Mouse (Mus musculus) C2C12 (cell line): ENCODE data around the gene Dek. TPM values are rescaled to one million over a fixed set of nuclear protein-coding genes. Genes with fewer than 3 reads are reported as not detected.

Source experiments
- H3K27me3 ChIP-seq: one replicate; pipeline ENCODE4 v1.6.1; 2011; ENCODE audit not compliant: control insufficient read depth, insufficient read depth, insufficient read length
- H3K36me3 ChIP-seq: one replicate; pipeline ENCODE4 v1.6.1; 2011; ENCODE audit not compliant: control insufficient read depth, insufficient read depth
- H3K4me3 ChIP-seq: one replicate; pipeline ENCODE4 v1.5.1; 2011; ENCODE audit warnings: mild to moderate bottlenecking, control low read depth; ENCODE audit not compliant: poor library complexity, insufficient read depth, severe bottlenecking
- H3K79me2 ChIP-seq: one replicate; pipeline ENCODE4 v1.6.1; 2011; ENCODE audit not compliant: control insufficient read depth, insufficient read depth
- H3K79me3 ChIP-seq: one replicate; pipeline ENCODE4 v1.6.1; 2011; ENCODE audit warnings: low read depth, control low read depth
- H3ac ChIP-seq: one replicate; pipeline ENCODE3; 2011; ENCODE audit warnings: low read depth; ENCODE audit not compliant: control insufficient read depth, insufficient read length
- CEBPB ChIP-seq: IDR thresholded peaks from one replicate; pipeline ENCODE4 v1.6.1; 2011; ENCODE audit warnings: low read depth, mild to moderate bottlenecking, control low read depth, moderate library complexity
- CTCF ChIP-seq: IDR thresholded peaks from one replicate; pipeline ENCODE4 v1.5.1; 2011; ENCODE audit not compliant: control insufficient read depth, insufficient read depth, insufficient read length
- FOSL1 ChIP-seq: IDR thresholded peaks from one replicate; pipeline ENCODE4 v1.8.0; 2011; ENCODE audit warnings: mild to moderate bottlenecking, low read length; ENCODE audit not compliant: poor library complexity, insufficient read depth, severe bottlenecking
- MAX ChIP-seq: IDR thresholded peaks from one replicate; pipeline ENCODE4 v1.6.1; 2011; ENCODE audit warnings: mild to moderate bottlenecking, control low read depth
- MYOD1 ChIP-seq: IDR thresholded peaks from one replicate; pipeline ENCODE4 v1.6.1; 2011; ENCODE audit warnings: low read depth; ENCODE audit not compliant: control insufficient read depth, insufficient read length
- MYOG ChIP-seq: IDR thresholded peaks from one replicate; pipeline ENCODE4 v1.6.1; 2011; ENCODE audit not compliant: control insufficient read depth, insufficient read length; ENCODE audit errors: extremely low read depth
- USF1 ChIP-seq: IDR thresholded peaks from one replicate; pipeline ENCODE4 v1.6.1; 2011; ENCODE audit warnings: low read depth, mild to moderate bottlenecking, control low read depth, moderate library complexity
- polyA plus RNA-seq: library from polyadenylated mRNA; unstranded; fragments of >200 nt; fragmentation: generic; extraction: Trizol; gene quantifications from one replicate; pipeline ENCODE4 v1.2.1, GENCODE M21; 2012; ENCODE audit warnings: missing spikeins

Gene Dek
- polyA plus RNA-seq, 1 experiment: 34.9 TPM

DNA sequence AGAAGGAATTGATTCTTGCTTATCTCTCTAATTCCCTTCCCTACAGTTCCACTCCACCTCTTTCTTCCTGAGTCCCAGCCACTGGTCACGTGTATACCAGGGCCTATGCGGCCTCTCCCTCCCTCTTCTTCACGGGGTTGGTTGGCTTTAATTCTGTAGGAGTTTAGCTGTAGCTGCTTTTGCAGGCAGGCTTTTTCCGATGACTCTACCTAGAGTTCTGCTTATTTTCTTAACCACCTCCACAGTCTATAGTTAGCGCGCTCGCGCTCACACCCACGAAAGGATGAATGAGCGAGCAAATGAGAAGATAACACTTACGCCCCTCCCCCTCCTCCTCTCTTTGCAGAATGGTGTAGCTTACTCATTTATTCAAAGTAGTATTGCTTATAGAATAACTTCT, 42.6 kb upstream of the Dek start:
- Histone ChIP-seq H3K79me2 (no peaks in the 10 kb centered on the region), H3K27me3 (no peaks in the 10 kb centered on the region), H3K79me3 (no peaks in the 10 kb centered on the region), H3K4me3 (no peak overlapping the region), H3ac (no peak overlapping the region), H3K36me3 (no peaks in the 10 kb centered on the region)
- TF ChIP-seq USF1 (no peak), MYOD1 (no peak), CEBPB (no peak), MAX (no peak), FOSL1 (no peak), CTCF (no peak)

DNA sequence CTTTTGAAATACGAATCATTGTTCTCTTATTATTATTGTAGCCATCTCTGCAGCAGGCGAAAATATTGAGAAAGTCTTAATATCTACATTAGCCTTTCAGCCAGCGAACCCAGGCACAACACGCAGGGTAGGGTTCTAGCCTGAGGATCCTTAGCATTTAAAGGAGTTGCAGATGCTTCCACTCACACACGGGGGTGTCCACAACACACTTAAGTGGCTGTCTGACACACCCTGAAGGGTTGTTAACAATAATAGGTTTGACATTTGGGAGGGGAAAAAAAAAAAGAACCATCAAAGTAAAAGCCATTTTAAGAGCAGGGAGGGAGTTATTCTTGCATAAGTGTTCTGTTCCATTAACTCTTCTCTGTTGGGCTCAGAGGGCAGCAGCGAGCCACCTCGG, 40.4 kb upstream of the Dek start:
- Histone ChIP-seq H3K79me2 (no peaks in the 10 kb centered on the region), H3K79me3 (no peaks in the 10 kb centered on the region), H3ac (no peak overlapping the region), H3K36me3 (no peaks in the 10 kb centered on the region), H3K4me3 (no peak overlapping the region), H3K27me3 (no peaks in the 10 kb centered on the region)
- TF ChIP-seq CEBPB: no peak

DNA sequence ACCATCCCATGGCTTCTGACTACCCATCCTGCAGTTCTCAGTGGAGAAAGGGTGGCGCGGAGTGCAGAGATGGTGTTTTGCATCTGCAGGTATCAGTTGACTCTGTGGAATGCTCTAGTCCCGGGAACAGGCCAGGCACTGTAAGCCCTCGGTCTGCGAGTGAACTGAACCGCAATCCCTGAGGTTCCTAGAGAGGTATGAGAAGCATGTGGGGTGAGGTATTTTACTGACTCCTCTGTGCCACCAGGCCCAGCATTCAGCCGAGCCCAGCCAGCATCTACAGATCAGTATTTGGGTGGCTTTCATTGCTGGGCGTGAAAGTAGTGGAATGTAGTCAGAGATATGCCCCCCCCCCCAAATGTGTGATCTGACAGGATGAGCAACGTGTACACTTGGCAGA, 39.9 kb upstream of the Dek start:
- no peaks in the 10 kb centered on the region for H3K36me3 ChIP-seq
- no peaks in the 10 kb centered on the region for H3K79me2 ChIP-seq
- no peak overlapping the region for H3ac ChIP-seq
- no peaks in the 10 kb centered on the region for H3K79me3 ChIP-seq
- no peak for TF ChIP-seq CEBPB
- TF ChIP-seq FOSL1: no peak
- TF ChIP-seq USF1: no peak
- no peak for TF ChIP-seq MAX
- TF ChIP-seq MYOD1: no peak
- TF ChIP-seq MYOG: no peak
- no peak for TF ChIP-seq CTCF
- H3K4me3 ChIP-seq: no peak overlapping the region
- no peaks in the 10 kb centered on the region for H3K27me3 ChIP-seq

DNA sequence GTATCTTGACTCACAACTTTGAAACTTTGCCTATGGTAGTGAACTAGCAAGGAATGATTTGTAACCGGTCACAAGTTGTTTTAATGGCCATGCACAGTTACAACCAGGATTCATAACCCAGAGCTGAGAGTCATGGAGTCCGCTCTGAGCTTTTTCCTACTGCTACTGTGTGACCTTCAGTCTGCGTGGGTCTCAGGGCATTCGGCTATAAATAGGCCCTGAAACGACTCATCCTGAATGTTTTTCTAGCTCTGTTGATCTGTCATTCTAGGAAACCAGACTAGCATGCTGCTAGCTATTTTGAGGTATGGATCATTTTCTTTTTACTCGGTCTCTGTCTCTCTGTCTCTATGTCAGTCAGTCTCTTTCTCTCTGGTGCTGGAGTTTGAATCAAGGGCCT, 36.8 kb upstream of the Dek start:
- Histone ChIP-seq H3K79me2 (no peaks in the 10 kb centered on the region), H3K79me3 (no peaks in the 10 kb centered on the region), H3ac (no peak overlapping the region), H3K4me3 (no peak overlapping the region), H3K36me3 (no peaks in the 10 kb centered on the region), H3K27me3 (no peaks in the 10 kb centered on the region)
- TF ChIP-seq CEBPB (no peak), CTCF (no peak), FOSL1 (no peak), MYOD1 (no peak), USF1 (no peak), MAX (no peak), MYOG (no peak)

DNA sequence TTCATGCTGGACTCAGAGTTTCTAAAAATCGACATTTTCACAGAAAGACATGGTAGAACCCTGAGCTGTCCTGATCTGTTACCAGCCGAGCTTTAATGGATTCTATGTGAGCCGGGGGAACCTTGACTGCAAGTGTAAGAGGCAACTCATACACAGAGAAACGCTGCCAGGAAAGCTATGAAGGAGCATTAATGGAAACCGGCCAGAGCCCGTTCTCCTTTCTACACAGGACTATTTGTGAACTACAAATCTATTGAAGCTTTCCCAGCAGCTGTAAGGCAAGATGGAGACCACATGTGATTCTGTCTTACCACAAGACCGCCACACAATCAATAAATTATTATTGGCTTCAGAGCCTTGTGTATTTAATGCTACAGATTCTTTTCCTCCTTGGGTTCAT, 29.7 kb upstream of the Dek start:
- Histone ChIP-seq H3K36me3 (no peaks in the 10 kb centered on the region), H3ac (no peak overlapping the region), H3K27me3 (no peaks in the 10 kb centered on the region), H3K4me3 (no peak overlapping the region), H3K79me3 (no peaks in the 10 kb centered on the region), H3K79me2 (no peaks in the 10 kb centered on the region)
- TF ChIP-seq MAX (no peak), MYOD1 (no peak), USF1 (no peak), CEBPB (no peak), FOSL1 (no peak), MYOG (no peak), CTCF (no peak)

DNA sequence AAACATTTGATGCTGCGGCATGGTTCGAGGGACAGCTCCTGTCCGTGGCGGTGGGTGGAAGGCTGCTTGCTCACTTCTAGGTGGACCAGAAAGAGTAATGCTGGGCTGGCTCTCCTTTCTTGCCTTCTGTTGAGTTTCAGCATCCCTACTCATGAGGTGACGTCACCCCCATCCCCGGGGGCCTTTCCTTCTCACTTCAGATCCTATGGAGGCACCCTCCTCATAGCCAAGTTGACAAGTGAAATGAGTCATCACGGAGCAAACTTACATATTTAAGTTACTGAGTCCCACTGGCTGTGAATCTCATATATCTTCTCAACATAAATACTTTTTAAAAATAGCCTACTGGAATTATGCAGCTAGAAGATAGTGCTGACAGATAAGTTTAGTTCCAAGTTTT, 28.8 kb upstream of the Dek start:
- no peak overlapping the region for H3K4me3 ChIP-seq
- no peaks in the 10 kb centered on the region for H3K79me2 ChIP-seq
- no peaks in the 10 kb centered on the region for H3K36me3 ChIP-seq
- no peaks in the 10 kb centered on the region for H3K27me3 ChIP-seq
- no peak overlapping the region for H3ac ChIP-seq
- no peaks in the 10 kb centered on the region for H3K79me3 ChIP-seq
- TF ChIP-seq MAX (no peak), FOSL1 (peak; percentile 10)

DNA sequence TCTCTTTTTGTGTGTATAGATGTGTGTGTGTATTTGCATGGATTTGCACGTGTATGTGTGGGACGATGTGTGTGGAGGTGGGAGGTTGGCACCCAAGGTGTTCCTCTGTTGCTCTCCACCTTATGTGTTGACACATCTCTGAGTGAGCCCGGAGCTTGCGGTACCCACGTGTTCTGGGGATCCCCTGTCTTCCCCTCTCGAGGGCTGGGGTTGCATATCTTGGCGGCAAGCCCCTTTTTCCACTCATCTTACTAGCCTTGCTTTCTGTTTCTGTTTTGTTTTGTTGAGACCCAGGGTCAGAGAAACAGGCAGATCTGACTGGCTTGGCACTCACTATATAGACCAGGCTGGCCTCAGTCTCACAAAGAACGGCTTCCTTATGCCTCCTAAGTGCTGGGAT, 27.1 kb upstream of the Dek start:
- no peak overlapping the region for H3ac ChIP-seq
- no peaks in the 10 kb centered on the region for H3K36me3 ChIP-seq
- no peaks in the 10 kb centered on the region for H3K27me3 ChIP-seq
- H3K79me2 ChIP-seq: no peaks in the 10 kb centered on the region
- H3K79me3 ChIP-seq: no peaks in the 10 kb centered on the region
- no peak overlapping the region for H3K4me3 ChIP-seq
- no peak for TF ChIP-seq MYOG
- TF ChIP-seq USF1: no peak
- TF ChIP-seq CEBPB: no peak
- no peak for TF ChIP-seq MAX
- no peak for TF ChIP-seq MYOD1
- TF ChIP-seq FOSL1: no peak
- no peak for TF ChIP-seq CTCF
